Mouse (Mus musculus) layer of hippocampus, adult 2 months (tissue): ENCODE measurements around the gene Sae1. TPM values are rescaled to one million over a fixed set of nuclear protein-coding genes. Genes with fewer than 3 reads are reported as not detected.

Experiments
- DNase-seq, 2 experiments: peaks; one replicate each; pipeline ENCODE4 v3.0.0; 2022; ENCODE audit warnings: low spot score in 2 of 2
- H3K27ac ChIP-seq: fragments of 200-600 bp; 2 replicates; pipeline ENCODE4 v1.8.1; 2022
- H3K4me3 ChIP-seq: fragments of 200-600 bp; 2 replicates; pipeline ENCODE4 v1.8.1; 2022; ENCODE audit warnings: mild to moderate bottlenecking
- CTCF ChIP-seq: fragments of 200-600 bp; conservative IDR thresholded peaks from 2 replicates; pipeline ENCODE4 v1.8.1; 2022; ENCODE audit warnings: antibody characterized with exemption, mild to moderate bottlenecking, moderate library complexity
- total RNA-seq, 2 experiments: library from RNA; stranded (reverse); gene quantifications; 2 replicates each; pipeline ENCODE4 v1.2.3; 2021

The Sae1 gene
- total RNA-seq, 2 experiments from 2014 or later: 89.8 to 90.7 TPM

GRCm38 (mm10) chr7:16366133-16366646, 21.4 kb downstream of the Sae1 start:
- Histone ChIP-seq H3K4me3 (no peak overlapping the region), H3K27ac (no peak overlapping the region)
- TF ChIP-seq CTCF: no peak
- DNase-seq: no peak

- peak; percentile 59 for TF ChIP-seq CTCF
- peak overlapping the region; percentile 40; the same call in 1 of the 2 replicates for H3K27ac ChIP-seq
- H3K4me3 ChIP-seq: no peak overlapping the region
- DNase-seq: no peak
Measured at GRCm38 (mm10) chr7:16364901-16365500, 22.6 kb downstream of the Sae1 start.

GRCm38 (mm10) chr7:16364319-16364718, 23.3 kb downstream of the Sae1 start:
- Histone ChIP-seq H3K27ac (0 out of 2 replicates have a peak overlapping the region, but pooled peaks have one; percentile 40), H3K4me3 (no peak overlapping the region)
- TF ChIP-seq CTCF: no peak
- peak in 1 of 2 experiments; percentile 5 for DNase-seq

GRCm38 (mm10) chr7:16357602-16358001, 30.0 kb downstream of the Sae1 start:
- Histone ChIP-seq H3K27ac (no peak overlapping the region), H3K4me3 (no peak overlapping the region)
- DNase-seq: no peak
- TF ChIP-seq CTCF: no peak

GRCm38 (mm10) chr7:16355854-16356594, 31.6 kb downstream of the Sae1 start:
- H3K4me3 ChIP-seq: no peak overlapping the region
- no peak for TF ChIP-seq CTCF
- H3K27ac ChIP-seq: no peak overlapping the region
- no peak for DNase-seq

- no peak for DNase-seq
- no peak for TF ChIP-seq CTCF
- H3K4me3 ChIP-seq: no peak overlapping the region
- H3K27ac ChIP-seq: no peak overlapping the region
Measured at GRCm38 (mm10) chr7:16349999-16350398, 37.6 kb downstream of the Sae1 start.

GRCm38 (mm10) chr7:16345297-16345696, 42.3 kb downstream of the Sae1 start:
- DNase-seq: no peak
- Histone ChIP-seq H3K27ac (no peak overlapping the region), H3K4me3 (no peak overlapping the region)
- no peak for TF ChIP-seq CTCF

- no peak for TF ChIP-seq CTCF
- H3K27ac ChIP-seq: no peak overlapping the region
- no peak for DNase-seq
- no peak overlapping the region for H3K4me3 ChIP-seq
Measured at GRCm38 (mm10) chr7:16344598-16344997, 43.0 kb downstream of the Sae1 start.

GRCm38 (mm10) chr7:16337733-16338132, 49.9 kb downstream of the Sae1 start:
- no peak overlapping the region for H3K27ac ChIP-seq
- H3K4me3 ChIP-seq: no peak overlapping the region
- peak; percentile 56 for TF ChIP-seq CTCF
- DNase-seq: no peak

GRCm38 (mm10) chr7:16329146-16329545, 58.5 kb downstream of the Sae1 start:
- DNase-seq: no peak
- Histone ChIP-seq H3K27ac (no peak overlapping the region), H3K4me3 (no peak overlapping the region)
- TF ChIP-seq CTCF: no peak

- no peak for DNase-seq
- Histone ChIP-seq H3K27ac (no peak overlapping the region), H3K4me3 (no peak overlapping the region)
- 0 out of 2 replicates have a peak, but pooled peaks have one; percentile 2 for TF ChIP-seq CTCF
Measured at GRCm38 (mm10) chr7:16326607-16326971, 61.0 kb downstream of the Sae1 start.

GRCm38 (mm10) chr7:16325920-16326606, 61.5 kb downstream of the Sae1 start:
- Histone ChIP-seq H3K27ac (peak overlapping the region; percentile 21; the same call in 1 of the 2 replicates), H3K4me3 (no peak overlapping the region)
- DNase-seq: no peak
- peak; percentile 81 for TF ChIP-seq CTCF

- TF ChIP-seq CTCF: no peak
- Histone ChIP-seq H3K4me3 (no peak overlapping the region), H3K27ac (no peak overlapping the region)
- DNase-seq: no peak
Measured at GRCm38 (mm10) chr7:16324661-16325060, 62.9 kb downstream of the Sae1 start.
